Mouse (Mus musculus): ENCODE data around the gene Opn3.

DNA sequence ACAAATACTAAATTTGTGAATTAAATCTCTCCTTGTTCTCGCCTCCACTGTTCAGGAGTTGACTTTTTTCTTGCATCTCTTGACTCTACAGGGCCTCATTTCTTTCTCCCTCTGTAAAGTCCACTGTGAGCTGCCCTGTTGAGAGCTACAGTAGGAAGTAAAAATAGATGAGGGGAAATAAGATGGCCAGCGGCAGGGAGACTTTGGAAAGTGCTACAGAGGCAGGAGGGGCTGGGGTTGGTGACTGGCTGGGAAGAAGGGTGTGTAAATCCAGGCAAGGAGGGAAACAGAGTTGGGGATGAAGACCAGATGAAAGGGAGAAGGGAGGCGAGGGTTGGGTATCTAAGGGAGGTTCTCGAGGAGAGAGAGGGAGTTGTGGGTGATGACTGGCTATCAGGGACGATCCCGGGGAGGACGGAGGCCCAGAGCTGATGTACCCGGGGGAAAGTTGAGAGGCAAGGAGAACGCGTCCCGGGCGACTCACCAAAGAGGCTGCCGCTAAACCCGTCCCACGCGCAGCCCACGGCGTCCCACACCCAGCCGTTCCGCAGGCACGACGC is 810 bp downstream of the Opn3 start:
- TF ChIP-seq CTCF (IDR thresholded peaks at IDR 0.05; ENCODE audit: extremely low read depth, insufficient read depth, low read length) (no peak), POLR2A (IDR thresholded peaks at IDR 0.05; ENCODE audit: extremely low read depth, insufficient read depth, low read length) (no peak)

Measured in cortical plate, adult 2 months (tissue).